Mouse (Mus musculus): ENCODE results near the gene Atxn7l1.

Atxn7l1 gene

GRCm38 (mm10) chr12:33236344-33237049 lies 89.0 kb downstream of the Atxn7l1 start:
- no peak for DNase-seq

GRCm38 (mm10) chr12:33237108-33237507 lies 89.6 kb downstream of the Atxn7l1 start:
- DNase-seq: no peak

DNA sequence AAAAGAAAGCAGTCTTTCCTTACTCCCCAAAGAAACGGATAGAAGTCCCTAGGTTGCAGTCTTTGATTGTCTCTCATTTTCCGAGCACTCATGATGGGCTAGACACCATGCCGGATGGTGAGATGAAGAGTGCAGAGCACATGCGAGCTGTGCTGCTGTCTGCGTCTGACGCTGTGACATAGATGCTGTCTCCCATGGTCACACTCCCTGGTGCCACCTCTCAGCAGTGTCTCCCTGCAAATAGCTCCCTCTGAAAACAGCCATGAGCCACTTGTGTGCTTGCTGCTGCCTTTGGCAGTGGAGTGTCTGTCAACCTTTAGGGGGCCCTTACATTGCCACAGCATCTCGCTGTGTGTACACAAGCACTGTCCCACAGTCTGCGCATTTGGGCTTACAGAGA lies 95.2 kb downstream of the Atxn7l1 start:
- no peak for DNase-seq

DNA sequence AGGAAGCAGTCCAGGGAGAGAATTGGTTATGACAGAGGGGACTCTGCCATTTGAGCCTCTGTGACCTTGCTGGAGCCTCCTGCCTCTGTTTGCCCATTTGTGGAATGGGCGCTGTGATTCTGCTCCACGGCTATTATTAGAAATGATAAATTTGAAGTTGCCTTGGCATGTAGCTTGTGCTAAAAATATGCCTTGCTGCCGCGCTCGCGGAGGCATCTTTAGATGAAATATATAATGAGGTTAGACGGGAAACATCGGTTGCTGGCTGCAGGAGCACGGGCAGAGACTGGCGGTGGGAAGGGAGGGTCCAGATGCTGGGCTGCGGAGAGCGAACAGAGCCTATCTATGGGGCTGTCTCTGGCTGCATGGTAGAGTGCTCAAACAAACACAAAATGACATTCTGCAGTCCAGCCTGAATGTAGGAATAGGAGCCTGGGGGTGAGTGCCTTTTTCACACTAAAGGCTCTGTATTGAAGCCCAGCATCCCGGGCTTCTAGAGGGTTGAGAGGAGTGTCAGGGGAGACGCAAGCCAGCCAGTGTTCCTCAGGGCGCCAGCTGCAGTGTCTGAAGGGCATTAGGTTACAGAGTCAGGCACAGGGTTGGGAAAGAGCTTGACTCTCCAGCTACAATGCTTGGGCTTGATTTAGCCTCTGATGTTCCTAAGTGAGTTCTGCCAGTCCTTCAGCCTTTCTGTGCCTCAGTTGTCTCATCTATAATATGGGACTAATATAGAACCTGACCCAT lies 96.8 kb downstream of the Atxn7l1 start:
- no peak for DNase-seq

- DNase-seq: no peak
These were observed 98.0 kb downstream of the Atxn7l1 start for GRCm38 (mm10) chr12:33245455-33245854.

DNA sequence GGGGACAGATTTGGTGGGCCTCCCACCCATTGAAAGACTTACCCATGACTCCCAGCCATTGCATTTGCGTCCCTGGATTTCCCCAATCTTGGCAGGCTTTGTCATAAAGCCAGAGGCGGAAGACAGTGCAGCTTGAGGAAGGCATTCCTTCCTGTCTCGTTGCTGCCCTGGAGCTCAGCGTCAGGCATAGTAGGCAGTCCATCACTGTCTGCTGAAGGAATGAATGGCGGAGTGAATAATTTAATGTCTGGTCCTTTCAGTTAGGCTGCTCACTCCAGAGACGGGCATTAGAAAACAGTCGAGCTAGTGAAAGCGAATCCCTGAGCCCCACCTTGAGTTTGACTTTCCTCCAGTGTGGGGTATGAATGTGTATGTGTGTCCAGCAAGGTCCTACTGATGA lies 99.4 kb downstream of the Atxn7l1 start:
- DNase-seq: no peak

DNA sequence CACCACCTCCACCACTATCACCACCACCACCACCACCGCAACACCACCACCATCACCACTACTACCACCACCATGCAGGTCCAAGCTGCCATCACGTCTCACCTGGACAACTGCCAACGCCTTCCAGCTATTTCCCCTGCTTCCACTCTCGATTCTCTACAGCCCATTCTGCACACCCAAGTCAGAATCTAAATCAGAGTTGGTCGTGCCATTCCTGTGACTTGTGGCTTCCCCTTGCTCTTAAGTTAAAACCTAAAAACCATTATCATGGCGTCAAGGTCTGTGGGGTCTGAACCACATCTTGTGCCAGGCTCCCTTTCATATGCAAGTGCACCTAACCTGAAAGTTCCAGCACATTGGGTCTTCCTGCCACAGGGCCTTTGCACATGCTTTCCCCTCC lies 102.7 kb downstream of the Atxn7l1 start:
- no peak for DNase-seq

- no peak for DNase-seq
These were observed 103.9 kb downstream of the Atxn7l1 start for GRCm38 (mm10) chr12:33251399-33251798.

- DNase-seq: no peak
These were observed 105.1 kb downstream of the Atxn7l1 start for GRCm38 (mm10) chr12:33252621-33253020.

DNA sequence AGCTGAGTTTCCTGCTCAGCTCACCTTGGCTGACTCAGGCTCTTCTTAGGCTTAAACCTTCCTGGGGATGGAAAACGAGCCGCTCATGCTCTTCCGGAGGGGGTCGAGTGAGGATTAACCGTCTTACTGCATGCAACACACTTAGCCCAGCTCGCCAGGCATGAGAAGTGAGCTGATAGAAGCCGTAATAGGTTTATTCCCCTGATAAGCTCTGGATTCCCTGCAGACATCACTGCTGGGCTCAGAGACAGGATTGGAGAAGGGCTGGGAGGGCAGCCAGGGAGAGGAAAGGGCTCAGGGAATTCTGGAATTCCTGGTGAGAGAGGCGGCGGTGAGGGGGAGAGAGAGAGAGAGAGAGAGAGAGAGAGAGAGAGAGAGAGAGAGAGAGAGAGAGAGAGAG lies 105.7 kb downstream of the Atxn7l1 start:
- no peak for DNase-seq

GRCm38 (mm10) chr12:33255256-33255655 lies 107.8 kb downstream of the Atxn7l1 start:
- no peak for DNase-seq

DNA sequence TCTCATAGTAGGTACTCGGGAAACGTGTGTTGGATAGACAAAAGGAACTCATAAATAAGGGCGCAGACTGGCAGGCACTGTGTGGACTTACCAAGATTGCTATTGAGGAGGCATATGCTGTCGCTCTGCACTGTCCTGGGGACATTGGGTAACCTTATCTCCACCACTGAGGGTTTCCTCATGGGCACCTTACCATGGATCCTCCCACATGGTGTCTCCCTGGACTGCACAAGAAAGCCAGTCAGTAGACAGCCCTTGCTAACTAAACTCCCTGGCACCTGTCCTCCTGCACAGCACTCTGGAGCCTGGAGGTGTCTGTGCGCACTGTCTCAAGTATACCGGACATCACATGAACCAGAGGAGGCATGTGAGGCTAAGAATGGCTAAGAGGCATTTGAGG lies 108.9 kb downstream of the Atxn7l1 start:
- no peak for DNase-seq

GRCm38 (mm10) chr12:33258995-33259529 lies 111.6 kb downstream of the Atxn7l1 start:
- no peak for DNase-seq

- DNase-seq: no peak
These were observed 113.1 kb downstream of the Atxn7l1 start for GRCm38 (mm10) chr12:33260575-33260974.

GRCm38 (mm10) chr12:33265877-33266276 lies 118.4 kb downstream of the Atxn7l1 start:
- no peak for DNase-seq

- no peak for DNase-seq
These were observed 120.5 kb downstream of the Atxn7l1 start for GRCm38 (mm10) chr12:33267965-33268364.

DNA sequence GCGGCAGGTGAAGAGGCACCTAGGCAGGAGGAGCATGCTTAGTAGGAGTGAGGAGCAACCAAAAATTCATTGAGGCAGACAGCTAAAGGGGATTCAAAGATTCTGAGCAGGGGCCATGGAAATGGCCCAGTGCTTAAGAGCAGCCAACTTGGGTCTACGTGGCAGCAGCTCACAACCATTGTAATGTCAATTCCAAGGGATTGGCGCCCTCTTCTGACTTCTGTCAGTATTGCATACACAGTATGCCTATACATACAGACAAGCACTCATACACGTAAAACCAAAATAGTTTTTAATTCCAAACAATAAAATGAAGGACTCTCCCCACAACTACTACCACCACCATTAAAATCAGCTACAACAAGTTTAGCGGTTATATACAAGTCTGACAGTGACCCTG lies 122.2 kb downstream of the Atxn7l1 start:
- peak; percentile 52 for DNase-seq

DNA sequence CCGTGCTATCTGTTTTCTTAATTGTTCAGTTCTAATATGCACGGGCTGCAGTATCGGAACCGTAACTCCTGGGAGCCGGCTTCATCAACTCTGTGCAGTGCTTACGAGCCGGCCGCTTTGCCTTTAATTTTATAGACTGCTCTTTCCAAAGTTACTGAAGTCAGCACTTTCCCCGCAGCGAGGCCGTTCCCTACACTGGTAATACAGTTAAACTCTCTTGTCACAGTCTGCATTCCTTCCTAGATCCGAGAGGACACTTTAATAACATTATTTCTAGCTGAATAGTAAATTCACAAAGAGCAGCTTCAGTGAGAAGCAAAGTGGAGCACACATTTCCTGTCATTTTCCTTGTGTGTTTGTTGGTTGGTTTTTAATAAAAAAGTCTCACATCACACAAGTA lies 124.4 kb downstream of the Atxn7l1 start:
- no peak for DNase-seq

DNA sequence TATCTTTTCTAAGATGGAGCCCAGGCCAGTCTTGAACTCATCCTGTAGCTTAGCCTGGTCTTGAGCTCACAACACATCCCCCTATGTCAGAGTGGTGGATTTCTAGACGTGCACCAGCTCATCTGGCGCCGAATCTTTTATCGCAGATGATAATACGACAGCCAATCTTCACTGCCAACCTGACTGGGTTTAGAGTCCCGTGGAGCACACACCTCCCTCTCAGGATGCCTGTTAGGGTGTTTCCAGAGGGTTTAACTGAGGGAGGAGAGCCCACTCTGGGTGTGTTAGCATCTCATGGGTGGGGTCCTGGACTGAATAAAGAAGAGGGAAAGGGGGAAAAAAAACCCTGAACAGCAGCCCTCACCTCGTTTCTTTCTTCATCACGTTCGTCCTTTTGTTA lies 124.9 kb downstream of the Atxn7l1 start:
- DNase-seq: no peak

DNA sequence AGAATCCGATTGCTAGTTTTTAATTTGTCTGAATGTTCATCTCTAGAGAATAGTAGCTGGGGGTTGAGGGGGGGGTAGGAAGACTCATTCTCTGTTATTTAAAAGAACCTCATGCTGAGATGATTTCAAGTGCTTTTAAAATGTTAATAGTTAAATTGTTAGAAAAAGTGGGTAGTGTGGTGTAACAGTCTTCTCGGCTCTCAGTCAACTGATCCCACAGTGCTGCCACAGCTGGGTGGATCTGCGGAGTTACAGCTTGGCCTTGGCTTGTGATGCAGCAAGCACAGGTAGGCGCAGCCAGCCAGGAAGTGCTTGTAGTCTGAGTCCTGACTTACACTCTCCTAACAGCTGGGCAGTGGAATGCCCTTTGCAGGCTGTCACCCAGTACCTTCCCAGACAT lies 125.7 kb downstream of the Atxn7l1 start:
- peak; percentile 8 for DNase-seq

- DNase-seq: no peak
These were observed 126.2 kb downstream of the Atxn7l1 start for GRCm38 (mm10) chr12:33273668-33274067.

GRCm38 (mm10) chr12:33276028-33276427 lies 128.5 kb downstream of the Atxn7l1 start:
- DNase-seq: no peak

DNA sequence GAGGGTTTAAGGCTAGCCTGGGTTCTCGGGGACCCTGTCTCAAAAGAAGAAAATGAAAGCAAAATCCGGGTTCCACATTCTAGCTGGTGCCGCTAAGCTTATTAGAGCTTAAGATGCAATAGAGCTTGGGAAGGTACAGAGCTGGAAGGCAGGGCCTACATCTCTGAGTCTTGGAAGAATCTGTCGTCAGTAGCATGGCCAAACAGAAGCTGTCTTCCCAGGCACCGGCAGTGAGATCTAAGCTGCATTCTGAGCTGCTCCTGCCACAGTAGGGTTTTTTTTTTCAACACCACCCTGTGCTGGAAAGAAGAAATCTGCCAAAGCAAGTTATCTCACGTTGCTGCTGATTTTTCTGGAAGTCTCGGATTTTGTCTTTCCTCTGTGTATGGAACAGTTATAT lies 129.9 kb downstream of the Atxn7l1 start:
- DNase-seq: no peak

DNA sequence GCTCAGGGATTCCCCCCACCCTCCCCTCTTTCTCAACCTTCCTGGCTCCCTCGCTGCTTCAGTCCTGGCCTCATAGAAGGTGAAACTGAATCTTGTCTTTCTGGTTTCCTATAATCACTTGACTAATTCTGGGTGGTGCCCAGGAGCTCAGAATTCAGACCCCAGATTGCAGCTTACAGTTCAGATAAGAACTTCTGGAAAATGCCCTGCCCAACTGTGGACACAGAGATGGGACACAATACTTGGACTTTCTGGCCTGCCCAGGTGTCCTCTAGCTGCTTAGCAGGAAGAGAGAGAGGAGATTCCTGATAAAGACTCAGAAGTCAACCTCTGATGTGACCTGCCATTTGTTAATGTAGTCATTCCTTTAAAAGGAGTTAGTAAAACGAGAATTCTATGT lies 131.7 kb downstream of the Atxn7l1 start:
- no peak for DNase-seq
